Mouse (Mus musculus) kidney, adult 8-10 months (tissue): ENCODE results near the gene Asb17.
"Not testable (repeated sequence)": the region's sequence is repeated elsewhere in the genome, so short reads cannot be mapped to it uniquely, and the experiment has no call there.

Experiments used
- DNase-seq, 2 experiments: peaks; one replicate each; pipeline ENCODE4 v3.0.0; 2022

The Asb17 gene

GRCm38 (mm10) chr3:153844030-153844429 is at the start of gene Asb17:
Asb17 (plus strand) TSS chr3:153844209.
- DNase-seq, result no peak

GRCm38 (mm10) chr3:153797574-153797973 is 46.4 kb upstream of the Asb17 start:
- DNase-seq, result no peak

GRCm38 (mm10) chr3:153799603-153800002 is 44.4 kb upstream of the Asb17 start:
- DNase-seq, result no peak

- no peak for DNase-seq
These were observed 43.3 kb upstream of the Asb17 start for GRCm38 (mm10) chr3:153800690-153801089.

- DNase-seq, result no peak
These were observed 42.5 kb upstream of the Asb17 start for GRCm38 (mm10) chr3:153801541-153801940.

GRCm38 (mm10) chr3:153802640-153803039 is 41.4 kb upstream of the Asb17 start:
- no peak for DNase-seq

GRCm38 (mm10) chr3:153804032-153804431 is 40.0 kb upstream of the Asb17 start:
- DNase-seq, result no peak

- DNase-seq, result peak; percentile 88 to 93
These were observed 37.8 kb upstream of the Asb17 start for GRCm38 (mm10) chr3:153806077-153806772.

GRCm38 (mm10) chr3:153806773-153807443 is 37.1 kb upstream of the Asb17 start:
- DNase-seq, result no peak

- no peak for DNase-seq
These were observed 36.4 kb upstream of the Asb17 start for GRCm38 (mm10) chr3:153807444-153808149.

GRCm38 (mm10) chr3:153808406-153808805 is 35.6 kb upstream of the Asb17 start:
- DNase-seq, result no peak

- DNase-seq, result no peak
These were observed 30.0 kb upstream of the Asb17 start for GRCm38 (mm10) chr3:153814026-153814425.

- peak; percentile 30 to 40 for DNase-seq
These were observed 26.6 kb upstream of the Asb17 start for GRCm38 (mm10) chr3:153817376-153817890.

- no peak for DNase-seq
These were observed 25.3 kb upstream of the Asb17 start for GRCm38 (mm10) chr3:153818723-153819122.

- no peak for DNase-seq
These were observed 24.6 kb upstream of the Asb17 start for GRCm38 (mm10) chr3:153819438-153819837.

GRCm38 (mm10) chr3:153823671-153824515 is 20.1 kb upstream of the Asb17 start:
- peak in 1 of 2 experiments; percentile 14 for DNase-seq

GRCm38 (mm10) chr3:153825197-153825596 is 18.8 kb upstream of the Asb17 start:
- no peak for DNase-seq

- no peak for DNase-seq
These were observed 17.4 kb upstream of the Asb17 start for GRCm38 (mm10) chr3:153826616-153827015.

- DNase-seq, result not testable (repeated sequence)
These were observed 14.2 kb upstream of the Asb17 start for GRCm38 (mm10) chr3:153829788-153830187.

- DNase-seq, result no peak
These were observed 12.8 kb upstream of the Asb17 start for GRCm38 (mm10) chr3:153831014-153831872.

- DNase-seq, result no peak
These were observed 11.9 kb upstream of the Asb17 start for GRCm38 (mm10) chr3:153831873-153832653.
